Mouse (Mus musculus) bone marrow macrophage, adult 2 months (primary cell): ENCODE results near the gene Rab19. TPM values are rescaled to one million over a fixed set of nuclear protein-coding genes. Genes with fewer than 3 reads are reported as not detected.

Source experiments
- H3K27ac ChIP-seq: 2 replicates; pipeline ENCODE4 v1.5.1; 2012; ENCODE audit warnings: low read depth, low read length; ENCODE audit not compliant: insufficient read depth
- H3K4me1 ChIP-seq: 2 replicates; pipeline ENCODE4 v1.6.1; 2012; ENCODE audit warnings: low read length; ENCODE audit not compliant: control insufficient read depth, insufficient read depth
- H3K4me3 ChIP-seq: 2 replicates; pipeline ENCODE4 v1.5.1; 2012; ENCODE audit warnings: mild to moderate bottlenecking, low read length, moderate library complexity; ENCODE audit not compliant: insufficient read depth
- CTCF ChIP-seq: IDR thresholded peaks from 2 replicates; pipeline ENCODE4 v1.5.1; 2012; ENCODE audit warnings: low read depth, mild to moderate bottlenecking, low read length, moderate library complexity
- POLR2A ChIP-seq: IDR thresholded peaks from 2 replicates; pipeline ENCODE4 v1.6.1; 2012; ENCODE audit warnings: mild to moderate bottlenecking, low read depth, low read length, borderline replicate concordance
- polyA plus RNA-seq: library from polyadenylated mRNA; stranded (reverse); fragments of >200 nt; gene quantifications from 2 replicates; pipeline ENCODE4 v1.2.4, GENCODE M21; 2012; ENCODE audit not compliant: missing spikeins, insufficient read depth, insufficient read length

Gene Rab19
- polyA plus RNA-seq: 6.0 and 6.5 TPM in 2 replicates

DNA sequence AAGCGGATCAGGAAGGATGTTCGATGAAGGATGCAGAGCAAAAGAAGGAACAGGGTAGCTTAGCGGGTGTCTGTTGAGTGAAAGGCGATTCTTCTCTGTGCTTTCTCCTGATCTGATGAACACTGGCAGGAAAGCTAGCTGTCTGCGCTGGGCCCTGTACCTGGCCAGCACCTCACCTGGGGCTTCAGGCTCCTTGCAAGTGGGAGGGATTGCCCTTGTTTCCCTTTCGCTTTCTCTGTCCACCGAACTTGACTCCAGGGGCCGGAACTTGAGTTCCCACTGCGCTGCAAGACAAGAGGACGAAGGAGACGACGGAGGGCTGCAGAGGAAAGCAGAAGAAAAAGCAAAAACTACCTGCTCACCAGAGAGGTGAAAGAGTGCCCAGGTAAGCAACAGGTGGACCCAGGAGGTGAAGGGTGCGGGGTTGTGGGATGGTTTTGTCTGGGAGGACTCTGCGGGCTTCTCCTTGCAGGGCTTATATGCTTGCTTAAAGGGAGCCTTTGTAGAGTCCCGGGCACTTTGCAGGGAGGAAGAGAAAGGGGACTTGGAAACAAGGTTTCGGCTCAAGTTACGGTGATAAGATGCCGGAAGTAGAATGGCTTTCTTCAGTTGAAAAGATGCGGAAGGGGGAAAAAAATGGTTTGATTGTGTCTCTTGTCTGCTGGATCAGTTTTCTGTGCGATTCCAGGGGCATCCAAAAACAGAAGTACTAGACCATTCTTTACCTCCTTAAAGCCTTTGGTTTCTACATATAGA lies at the start of gene Rab19:
Gene Rab19 (plus strand): TSS at position 51 of the 756 bp plus-strand sequence.
- TF ChIP-seq CTCF (no peak), POLR2A (no peak)
- peak within 1 kb of the TSS; percentile 74 for H3K4me3 ChIP-seq
- H3K4me1 ChIP-seq: peaks cover 38% of the 10 kb centered on the region
- peak within 1 kb of the TSS; percentile 95 for H3K27ac ChIP-seq

GRCm38 (mm10) chr6:39331998-39332700 lies 48.8 kb upstream of the Rab19 start:
- peaks cover 9% of the 10 kb centered on the region for H3K4me1 ChIP-seq
- no peak overlapping the region for H3K27ac ChIP-seq
- no peak overlapping the region for H3K4me3 ChIP-seq
- TF ChIP-seq CTCF (no peak), POLR2A (no peak)

DNA sequence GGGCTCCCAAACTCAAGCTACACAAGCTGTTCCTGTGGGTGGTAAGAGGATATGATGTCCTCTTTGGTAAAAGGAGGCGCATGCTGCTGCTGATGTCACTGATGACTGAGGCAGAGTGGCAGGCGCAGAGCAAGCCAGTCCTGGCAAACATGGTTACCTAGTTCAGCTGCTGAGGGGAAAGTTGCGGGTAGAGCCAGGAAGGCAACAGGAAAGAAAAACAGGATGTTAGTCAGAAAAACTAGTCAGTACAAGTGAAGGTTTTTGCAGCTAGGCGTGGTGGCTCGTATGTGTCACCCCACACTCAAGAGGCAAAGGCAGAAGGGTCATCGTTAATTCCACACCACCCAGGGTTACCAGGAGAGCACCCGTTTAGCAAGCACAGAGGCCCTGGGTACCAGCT lies 46.8 kb upstream of the Rab19 start:
- no peak for TF ChIP-seq POLR2A
- TF ChIP-seq CTCF: no peak
- Histone ChIP-seq H3K27ac (peak overlapping the region; percentile 35), H3K4me3 (no peak overlapping the region), H3K4me1 (peaks cover 9% of the 10 kb centered on the region)

GRCm38 (mm10) chr6:39334873-39335272 lies 46.1 kb upstream of the Rab19 start:
- TF ChIP-seq POLR2A (no peak), CTCF (no peak)
- H3K4me3 ChIP-seq: no peak overlapping the region
- peaks cover 9% of the 10 kb centered on the region for H3K4me1 ChIP-seq
- H3K27ac ChIP-seq: no peak overlapping the region

- Histone ChIP-seq H3K4me3 (no peak overlapping the region), H3K27ac (no peak overlapping the region), H3K4me1 (peaks cover 9% of the 10 kb centered on the region)
- TF ChIP-seq POLR2A (no peak), CTCF (no peak)
These were observed 42.6 kb upstream of the Rab19 start for GRCm38 (mm10) chr6:39338359-39338758.

DNA sequence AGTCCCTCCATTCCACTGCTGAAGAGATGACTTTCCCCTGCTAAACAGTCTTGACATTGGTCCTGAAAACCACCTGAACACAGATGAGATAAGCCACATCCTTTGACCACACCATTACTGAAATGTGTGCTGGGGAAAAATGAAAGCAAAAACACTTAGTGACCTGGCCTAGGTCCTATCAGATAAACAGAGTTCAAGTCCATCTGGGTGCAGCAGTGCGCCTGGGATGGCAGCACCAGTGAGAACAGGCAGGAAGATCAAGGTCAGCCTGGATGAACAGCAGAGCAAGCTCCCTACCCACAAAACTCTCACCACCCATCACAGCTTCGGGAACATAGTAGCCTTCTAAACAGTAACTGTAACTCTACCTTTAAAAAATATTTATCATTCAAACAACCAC lies 39.2 kb upstream of the Rab19 start:
- no peaks in the 10 kb centered on the region for H3K4me1 ChIP-seq
- H3K27ac ChIP-seq: no peak overlapping the region
- TF ChIP-seq POLR2A: no peak
- no peak for TF ChIP-seq CTCF

GRCm38 (mm10) chr6:39344020-39344419 lies 37.0 kb upstream of the Rab19 start:
- TF ChIP-seq CTCF: peak; percentile 61; the same call in 1 of the 2 replicates
- TF ChIP-seq POLR2A: no peak
- Histone ChIP-seq H3K27ac (no peak overlapping the region), H3K4me1 (peaks cover 8% of the 10 kb centered on the region; the same call in 1 of the 2 replicates), H3K4me3 (no peak overlapping the region)

More for the DNA sequence above, 39.2 kb upstream of the Rab19 start:
- H3K4me3 ChIP-seq: no peak overlapping the region

DNA sequence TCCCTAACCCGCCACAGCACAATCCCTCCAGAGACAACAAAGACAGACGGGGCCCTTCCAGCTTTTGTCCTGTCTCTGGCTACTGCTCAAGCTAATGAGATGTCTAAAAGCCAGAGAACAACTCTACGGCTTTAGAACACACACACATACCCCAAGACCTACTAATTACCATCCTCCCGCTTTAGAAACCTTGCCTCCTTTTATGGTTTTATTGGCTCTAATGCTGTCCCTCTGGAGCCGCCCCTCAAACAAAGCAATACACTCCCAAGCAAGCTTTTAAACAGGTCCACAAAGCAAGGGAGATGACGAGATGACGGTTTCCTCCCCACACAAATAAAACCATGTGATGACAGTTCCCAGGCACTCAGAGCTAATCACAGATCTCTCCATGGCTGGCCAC lies 35.5 kb upstream of the Rab19 start:
- Histone ChIP-seq H3K4me3 (no peak overlapping the region), H3K4me1 (peaks cover 8% of the 10 kb centered on the region; the same call in 1 of the 2 replicates), H3K27ac (no peak overlapping the region)
- TF ChIP-seq CTCF (no peak), POLR2A (no peak)

DNA sequence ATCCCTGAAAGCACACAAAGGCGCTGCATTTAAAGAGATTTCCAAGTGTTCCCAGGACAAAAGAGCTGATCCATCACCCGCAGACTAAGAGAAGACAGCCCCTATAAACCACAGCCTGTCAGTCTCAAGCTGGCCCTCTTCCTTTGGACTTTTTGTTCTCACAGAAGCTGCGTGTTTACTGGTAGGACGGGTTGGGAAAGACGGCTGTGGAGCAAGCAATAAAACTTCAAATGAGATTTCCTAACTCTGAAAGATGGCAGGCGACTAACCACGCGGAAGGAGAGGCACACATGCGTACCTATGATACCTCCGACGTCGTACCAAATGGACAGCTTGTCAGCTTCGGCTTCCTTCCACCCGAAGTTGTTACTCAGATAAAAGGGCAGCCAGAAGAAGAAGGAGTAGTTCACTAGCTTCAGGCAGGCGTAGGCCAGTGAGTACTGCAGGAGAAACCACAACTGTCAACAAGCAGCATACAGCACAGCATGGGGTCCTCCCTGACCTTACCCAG lies 33.9 kb upstream of the Rab19 start:
- no peak overlapping the region for H3K27ac ChIP-seq
- no peak for TF ChIP-seq POLR2A
- no peak for TF ChIP-seq CTCF
- H3K4me3 ChIP-seq: no peak overlapping the region
- peaks cover 8% of the 10 kb centered on the region; the same call in 1 of the 2 replicates for H3K4me1 ChIP-seq
